Mouse (Mus musculus) MEL-GATA-1-ER (cell line): ENCODE data around the gene Mertk.

Experiments used
- DNase-seq: peaks from one replicate; pipeline ENCODE4 v3.0.0-alpha.2; 2012; ENCODE audit warnings: low read depth; ENCODE audit errors: extremely low read depth

The Mertk gene

DNA sequence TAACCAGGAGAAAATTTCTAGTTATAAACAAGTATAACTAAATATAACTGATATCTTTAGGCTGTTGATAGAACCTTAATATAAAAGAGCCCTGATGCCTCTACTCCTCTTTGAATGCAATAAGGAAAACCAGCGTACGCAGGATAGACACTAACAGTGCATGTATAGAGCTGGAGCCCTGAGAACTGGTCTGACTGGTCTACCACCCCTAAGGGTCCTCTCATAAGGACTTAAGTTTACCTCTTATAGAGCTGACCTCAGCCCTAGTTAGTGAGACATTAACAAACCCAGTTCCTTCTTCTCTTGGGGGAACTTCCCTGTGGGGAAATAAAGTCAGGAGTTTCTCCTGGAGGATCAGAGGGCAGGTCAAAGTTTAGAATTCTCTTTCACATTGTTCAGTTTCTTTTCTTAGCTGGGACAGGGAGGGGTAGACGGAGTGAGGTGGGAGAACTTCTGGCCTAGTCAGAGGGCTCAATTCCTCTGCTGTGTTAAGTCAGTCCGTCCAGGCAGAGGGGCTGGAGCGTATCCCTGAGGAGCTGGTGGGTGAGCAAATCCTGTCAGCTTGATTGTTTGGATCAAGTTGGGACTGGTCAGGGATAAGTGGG lies 23.5 kb downstream of the Mertk start:
- DNase-seq: no peak

DNA sequence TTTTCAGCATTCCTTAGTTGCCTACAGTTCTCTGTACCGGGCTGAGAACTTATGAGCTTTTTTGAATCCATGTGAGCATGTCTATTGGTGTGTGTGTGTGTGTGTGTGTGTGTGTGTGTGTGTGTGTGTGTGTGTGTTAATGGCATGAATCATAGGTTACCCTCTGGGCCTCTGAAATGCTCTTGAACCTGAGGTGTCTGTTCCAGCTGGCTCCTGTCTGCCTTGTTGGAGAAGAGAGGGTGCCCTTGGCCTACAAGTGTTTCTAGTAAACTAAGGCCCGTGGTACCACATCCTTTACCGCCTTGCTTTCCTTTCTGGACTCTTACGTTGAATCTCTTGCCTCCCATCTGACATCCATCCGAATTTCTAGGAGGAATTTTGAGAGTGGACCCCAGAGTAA lies 27.3 kb downstream of the Mertk start:
- no peak for DNase-seq

- no peak for DNase-seq
Observed at GRCm38 (mm10) chr2:128726626-128727025, 27.9 kb downstream of the Mertk start.

DNA sequence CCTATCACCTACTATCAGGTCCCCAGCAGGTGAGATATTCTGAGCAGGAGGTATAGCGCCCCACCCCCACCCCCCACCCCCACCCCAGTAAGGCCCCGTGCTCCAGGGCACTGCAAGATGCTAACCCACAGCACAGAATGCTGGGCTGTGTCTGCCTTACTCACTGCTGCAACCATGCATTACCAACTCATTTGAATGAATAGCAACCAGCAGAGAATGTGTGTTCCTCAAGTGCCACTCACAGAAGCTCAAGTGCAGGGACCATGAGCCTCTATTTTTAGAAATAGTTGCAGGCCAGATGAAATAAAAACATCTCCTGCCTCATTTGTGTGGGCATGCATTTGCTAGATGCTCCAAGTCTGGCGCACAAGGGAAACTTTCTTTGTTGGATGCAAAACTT lies 28.8 kb downstream of the Mertk start:
- no peak for DNase-seq

GRCm38 (mm10) chr2:128728066-128728465 lies 29.3 kb downstream of the Mertk start:
- no peak for DNase-seq

GRCm38 (mm10) chr2:128729141-128729540 lies 30.4 kb downstream of the Mertk start:
- DNase-seq: no peak

GRCm38 (mm10) chr2:128731514-128731913 lies 32.8 kb downstream of the Mertk start:
- DNase-seq: no peak

- no peak for DNase-seq
Observed at GRCm38 (mm10) chr2:128731951-128732350, 33.2 kb downstream of the Mertk start.

DNA sequence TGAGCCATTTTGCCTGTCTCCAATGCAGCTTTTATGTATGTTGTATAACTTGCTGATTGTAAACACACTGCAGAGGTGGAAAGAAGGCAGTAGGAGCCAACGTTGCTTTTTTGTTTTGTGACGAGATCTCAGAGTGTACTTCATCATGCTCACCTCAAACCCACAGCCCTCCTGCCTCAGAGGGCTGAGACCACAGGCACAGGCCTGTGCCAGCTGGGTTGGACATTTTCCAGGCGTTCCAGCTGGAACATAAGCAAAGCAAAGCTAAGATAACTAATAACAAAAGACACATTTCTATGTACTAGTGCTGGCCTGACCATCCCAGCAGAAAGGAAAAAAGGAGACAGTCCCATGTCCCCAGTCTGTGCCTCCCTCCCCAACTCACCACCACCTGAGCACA lies 36.3 kb downstream of the Mertk start:
- no peak for DNase-seq

DNA sequence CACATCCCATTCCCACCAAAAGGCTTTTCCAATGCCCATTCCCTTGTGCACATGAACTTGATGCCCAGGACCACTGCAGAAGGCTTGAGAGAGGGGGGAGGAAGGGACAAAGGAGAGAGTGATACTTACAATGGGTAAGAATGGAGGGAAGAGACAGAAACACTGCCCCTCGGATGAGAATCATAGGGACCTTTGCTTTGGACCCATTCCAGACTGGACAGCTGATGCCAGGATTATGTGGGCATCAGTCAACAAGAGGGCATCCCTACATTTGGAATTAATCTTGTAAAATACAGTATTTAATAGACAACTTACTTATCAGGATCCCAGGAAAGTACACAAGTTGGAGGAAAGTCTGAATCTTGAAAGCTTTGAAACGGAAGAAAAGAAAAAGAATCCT lies 38.3 kb downstream of the Mertk start:
- DNase-seq: no peak

- no peak for DNase-seq
Observed at GRCm38 (mm10) chr2:128737796-128738195, 39.0 kb downstream of the Mertk start.

GRCm38 (mm10) chr2:128738725-128739258 lies 40.0 kb downstream of the Mertk start:
- DNase-seq: no peak

GRCm38 (mm10) chr2:128745879-128746620 lies 47.3 kb downstream of the Mertk start:
- DNase-seq: no peak

DNA sequence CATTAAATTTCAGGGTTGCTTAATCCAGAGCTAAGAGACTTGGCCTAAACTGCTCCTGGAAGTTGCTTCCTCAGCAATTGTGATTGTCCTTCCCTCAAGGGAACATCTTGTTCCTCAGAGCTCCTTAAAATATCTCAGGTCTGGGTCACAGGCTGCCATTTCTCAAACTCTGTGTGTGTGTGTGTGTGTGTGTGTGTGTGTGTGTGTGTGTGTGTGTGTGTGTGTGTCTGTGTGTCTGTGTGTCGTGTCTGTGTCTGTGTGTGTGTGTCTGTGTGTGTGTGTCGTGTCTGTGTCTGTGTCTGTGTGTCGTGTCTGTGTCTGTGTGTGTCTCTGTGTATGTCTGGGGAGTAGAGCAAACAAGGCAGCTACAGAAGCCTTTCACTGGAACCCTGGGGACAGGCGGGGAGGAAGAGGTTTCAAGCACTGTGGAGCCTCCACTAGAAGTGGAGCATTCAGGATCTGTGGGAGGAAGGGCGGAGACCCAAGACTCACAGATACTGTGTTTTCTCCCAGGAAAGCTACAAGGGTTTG lies 47.9 kb downstream of the Mertk start:
- DNase-seq: no peak

GRCm38 (mm10) chr2:128747433-128748028 lies 48.8 kb downstream of the Mertk start:
- no peak for DNase-seq

- DNase-seq: no peak
Observed at GRCm38 (mm10) chr2:128748171-128748570, 49.4 kb downstream of the Mertk start.

DNA sequence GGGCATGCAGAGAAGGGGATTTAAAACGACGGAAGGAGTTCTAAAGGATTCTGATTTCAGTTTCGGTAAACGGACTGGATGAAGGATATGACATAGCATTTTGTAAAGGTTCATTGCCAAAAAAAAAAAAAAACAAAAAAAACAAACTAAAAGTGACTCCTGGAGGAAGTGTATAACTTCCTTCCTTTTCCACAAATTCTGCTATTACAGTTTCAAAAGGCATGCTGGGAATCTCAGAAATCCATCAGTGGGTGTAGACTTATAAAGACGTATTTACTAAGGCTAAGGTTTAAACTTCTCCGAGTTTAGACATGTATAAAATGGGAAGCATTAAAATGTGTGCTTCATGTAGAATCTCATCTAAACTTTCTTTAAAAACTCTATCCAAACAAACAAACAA lies 52.3 kb downstream of the Mertk start:
- DNase-seq: no peak

GRCm38 (mm10) chr2:128753295-128753873 lies 54.6 kb downstream of the Mertk start:
- DNase-seq: no peak

DNA sequence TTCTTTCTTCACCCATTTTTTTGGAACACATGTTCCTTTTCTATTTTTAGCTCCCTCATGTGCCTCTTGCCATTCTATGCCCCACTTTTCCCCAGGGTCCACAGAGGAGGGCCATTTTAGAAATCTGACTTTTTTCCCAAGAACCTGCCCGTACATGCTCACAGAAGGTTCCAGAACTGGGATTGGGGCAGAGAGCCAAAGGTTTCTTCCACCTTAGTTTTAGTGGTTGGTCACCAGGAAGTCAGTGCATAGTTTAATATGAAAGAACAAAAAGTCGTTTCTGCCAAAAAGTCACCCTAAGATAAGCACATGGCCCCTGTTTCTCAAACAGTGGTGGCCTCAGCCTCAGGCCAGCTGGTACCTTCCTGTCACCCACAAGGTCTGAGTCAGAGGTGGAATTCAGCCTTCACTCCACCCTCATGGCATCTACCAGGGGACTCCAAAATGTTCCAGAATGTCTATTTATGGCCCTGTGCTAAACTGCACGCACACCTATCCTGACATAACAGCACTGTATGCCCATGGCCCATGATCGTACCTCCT lies 56.5 kb downstream of the Mertk start:
- no peak for DNase-seq

- DNase-seq: no peak
Observed at GRCm38 (mm10) chr2:128758724-128759340, 60.1 kb downstream of the Mertk start.

- no peak for DNase-seq
Observed at GRCm38 (mm10) chr2:128762008-128762407, 63.3 kb downstream of the Mertk start.
